In the genomic region with DNA sequence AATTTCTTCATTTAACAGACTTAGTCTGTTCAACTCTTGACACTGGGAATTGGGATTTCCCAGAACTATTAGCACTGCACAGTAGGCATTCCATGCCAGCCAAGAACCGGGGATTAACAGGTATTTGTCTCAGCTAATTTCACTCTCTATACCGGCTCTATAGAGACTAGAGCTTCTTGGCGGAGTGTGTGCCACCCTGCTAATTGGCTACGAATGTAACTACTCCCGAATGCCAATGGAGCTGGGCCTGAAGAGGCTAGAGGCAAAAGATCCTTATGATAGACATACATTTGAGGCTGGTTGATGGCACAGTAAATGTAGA, we compare ENCODE assay signal across 8 mouse cellular contexts.
DNase-seq lines count a peak whose midpoint lies in the region; ATAC-seq lines count a peak whose summit lies in the region.

No protein-coding gene starts in this region.

- H3K9me3 ChIP-seq in heart, embryonic 16.5 days (replicated peaks; ENCODE audit: control insufficient read depth, low read length), result no peaks in the 10 kb centered on the region
- no peaks in the 10 kb centered on the region for H3K9me3 ChIP-seq in embryonic facial prominence, embryonic 13.5 days
- H3K9me3 ChIP-seq in forebrain, embryonic 16.5 days (ENCODE audit: control insufficient read depth, low read length), result no peaks in the 10 kb centered on the region
- H3K9me3 ChIP-seq in midbrain, embryonic 16.5 days (replicated peaks; ENCODE audit: control insufficient read depth, low read length, poor library complexity, severe bottlenecking), result no peaks in the 10 kb centered on the region

- H3K4me2 ChIP-seq in heart, embryonic 16.5 days (ENCODE audit: low read depth, low read length), result peak overlapping the region; percentile 54; the same call in 1 of the 2 replicates
- H3K4me2 ChIP-seq in embryonic facial prominence, embryonic 13.5 days, result peak overlapping the region; percentile 45
- H3K4me2 ChIP-seq in forebrain, embryonic 16.5 days (ENCODE audit: low read length), result no peak overlapping the region
- H3K4me2 ChIP-seq in midbrain, embryonic 16.5 days (ENCODE audit: low read length), result peak overlapping the region; percentile 46; the same call in 1 of the 2 replicates

- H3K27me3 ChIP-seq in heart, embryonic 16.5 days (ENCODE audit: control insufficient read depth, insufficient read depth, low read length), result no peaks in the 10 kb centered on the region
- no peaks in the 10 kb centered on the region for H3K27me3 ChIP-seq in embryonic facial prominence, embryonic 13.5 days
- H3K27me3 ChIP-seq in forebrain, embryonic 16.5 days (replicated peaks; ENCODE audit: control insufficient read depth, insufficient read depth, low read length), result no peaks in the 10 kb centered on the region
- no peaks in the 10 kb centered on the region for H3K27me3 ChIP-seq in midbrain, embryonic 16.5 days (ENCODE audit: control insufficient read depth, insufficient read depth, low read depth, low read length)

- ATAC-seq in heart, embryonic 16.5 days (replicated peaks; ENCODE audit: extremely low read depth, insufficient read depth, low FRiP score), result no peak
- ATAC-seq in embryonic facial prominence, embryonic 13.5 days (ENCODE audit: insufficient number of reproducible peaks, insufficient read depth, low FRiP score, low TSS enrichment, low read depth), result no peak
- ATAC-seq in forebrain, embryonic 16.5 days, result peak; percentile 89
- peak; percentile 80 for ATAC-seq in midbrain, embryonic 16.5 days

- no peak overlapping the region for H3K4me3 ChIP-seq in heart, embryonic 16.5 days (ENCODE audit: low read length)
- no peak overlapping the region for H3K4me3 ChIP-seq in embryonic facial prominence, embryonic 13.5 days
- no peak overlapping the region for H3K4me3 ChIP-seq in forebrain, embryonic 16.5 days (replicated peaks; ENCODE audit: low read length)
- no peak overlapping the region for H3K4me3 ChIP-seq in midbrain, embryonic 16.5 days (ENCODE audit: low read depth, low read length)

- H3K9ac ChIP-seq in heart, embryonic 16.5 days (ENCODE audit: low read length), result no peak overlapping the region
- H3K9ac ChIP-seq in embryonic facial prominence, embryonic 13.5 days, result no peak overlapping the region
- no peak overlapping the region for H3K9ac ChIP-seq in forebrain, embryonic 16.5 days (replicated peaks; ENCODE audit: low read depth, low read length)
- no peak overlapping the region for H3K9ac ChIP-seq in midbrain, embryonic 16.5 days (ENCODE audit: low read depth, low read length)

- no peaks in the 10 kb centered on the region for H3K4me1 ChIP-seq in heart, embryonic 16.5 days (ENCODE audit: control insufficient read depth, insufficient read depth, low read length)
- no peaks in the 10 kb centered on the region for H3K4me1 ChIP-seq in embryonic facial prominence, embryonic 13.5 days
- H3K4me1 ChIP-seq in forebrain, embryonic 16.5 days (replicated peaks; ENCODE audit: control insufficient read depth, insufficient read depth, low read length), result no peaks in the 10 kb centered on the region
- H3K4me1 ChIP-seq in midbrain, embryonic 16.5 days (ENCODE audit: control insufficient read depth, insufficient read depth, low read length), result no peaks in the 10 kb centered on the region

- DNase-seq in heart, postnatal 25 days (ENCODE audit: low spot score), result no peak
- no peak for DNase-seq in adrenal gland, postnatal 36 days
- no peak for DNase-seq in left cerebral cortex, postnatal 10 days (ENCODE audit: extremely low spot score in 1 of 2, low spot score in 2 of 2)
- no peak for DNase-seq in kidney, adult 9 months

- intact Hi-C loops in heart, postnatal 25 days (cut with DNase I), result loop anchor here (10.0 kb wide), 1 partner anchor 225 kb away; no protein-coding TSS in a partner anchor
- intact Hi-C loops in left cerebral cortex, postnatal 10 days (cut with DNase I), result no loop called here

- WGBS in heart, embryonic 16.5 days, result 62% methylated on average over 5 of the region's 5 CpGs
- WGBS in embryonic facial prominence, embryonic 13.5 days, result 44% methylated on average over 5 of the region's 5 CpGs
- WGBS in forebrain, embryonic 16.5 days, result 31% methylated on average over 5 of the region's 5 CpGs
- 34% methylated on average over 5 of the region's 5 CpGs for WGBS in midbrain, embryonic 16.5 days

- no peaks in the 10 kb centered on the region for H3K36me3 ChIP-seq in heart, embryonic 16.5 days (ENCODE audit: control insufficient read depth, insufficient read depth)
- H3K36me3 ChIP-seq in embryonic facial prominence, embryonic 13.5 days, result no peaks in the 10 kb centered on the region
- no peaks in the 10 kb centered on the region for H3K36me3 ChIP-seq in forebrain, embryonic 16.5 days (ENCODE audit: control insufficient read depth, insufficient read depth)
- no peaks in the 10 kb centered on the region for H3K36me3 ChIP-seq in midbrain, embryonic 16.5 days (ENCODE audit: control insufficient read depth, insufficient read depth, low read length)

- H3K27ac ChIP-seq in heart, embryonic 16.5 days (ENCODE audit: low read length), result no peak overlapping the region
- H3K27ac ChIP-seq in embryonic facial prominence, embryonic 13.5 days, result no peak overlapping the region
- no peak overlapping the region for H3K27ac ChIP-seq in forebrain, embryonic 16.5 days (ENCODE audit: low read length)
- H3K27ac ChIP-seq in midbrain, embryonic 16.5 days (ENCODE audit: low read length), result no peak overlapping the region

Comparison
In these comparisons a context has a peak if more than half of its experiments do, and no peak if none do; other contexts are left out.
1. ATAC-seq: peak in forebrain, embryonic 16.5 days (single experiment) and midbrain, embryonic 16.5 days (single experiment); none in heart, embryonic 16.5 days (single experiment) and embryonic facial prominence, embryonic 13.5 days (single experiment).